Comparison of ENCODE assay signal across 18 mouse cellular contexts in the genomic region with DNA sequence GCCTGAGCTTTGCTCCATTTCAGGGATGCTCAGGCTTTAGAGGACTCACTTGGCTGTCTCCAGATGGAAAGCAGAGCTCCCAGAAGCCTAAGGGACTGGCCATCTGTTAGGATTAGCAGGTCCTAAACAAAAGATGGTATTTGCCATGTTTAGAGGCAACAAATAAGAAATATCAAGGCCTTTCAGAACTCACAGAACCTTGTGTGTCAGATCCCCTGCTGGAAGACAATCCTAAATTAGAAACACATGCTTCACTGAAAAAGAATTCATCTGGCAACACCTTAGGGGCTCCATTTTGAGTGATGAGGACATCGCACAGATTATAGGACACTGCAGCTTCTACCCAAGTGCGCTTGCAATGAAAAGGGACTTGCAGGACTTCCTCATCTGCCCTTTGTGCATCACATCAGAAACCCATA. TPM values are rescaled to one million over a fixed set of nuclear protein-coding genes. Genes with fewer than 3 reads are reported as not detected.
DNase-seq lines count a peak whose midpoint lies in the region; ATAC-seq and TF ChIP-seq lines count a peak whose summit lies in the region.
"Had no signal": no experiment of that assay in that cellular context is flagged by ENCODE, and none has a peak within 500 bp of the region (broad histone marks: within the 10 kb centered on the region; RNA-seq: fewer than 3 reads in every experiment).

No protein-coding gene starts in this region.

- H3K9ac ChIP-seq in forebrain, postnatal 0 days = no peak overlapping the region
- H3K9ac ChIP-seq in forebrain, embryonic 12.5 days = no peak overlapping the region
- H3K9ac ChIP-seq in midbrain, embryonic 12.5 days (replicated peaks) = no peak overlapping the region
- no peak overlapping the region for H3K9ac ChIP-seq in midbrain, embryonic 11.5 days (ENCODE audit: low read length)
- H3K9ac ChIP-seq: hindbrain, embryonic 14.5 days; limb, embryonic 15.5 days; liver, postnatal 0 days had no signal

- H3K4me2 ChIP-seq in forebrain, postnatal 0 days (ENCODE audit: low read depth) = no peak overlapping the region
- H3K4me2 ChIP-seq in forebrain, embryonic 12.5 days = no peak overlapping the region
- no peak overlapping the region for H3K4me2 ChIP-seq in midbrain, embryonic 12.5 days (replicated peaks)
- H3K4me2 ChIP-seq in midbrain, embryonic 11.5 days = no peak overlapping the region
- H3K4me2 ChIP-seq: hindbrain, embryonic 14.5 days; limb, embryonic 15.5 days had no signal

- no peak overlapping the region for H3K4me3 ChIP-seq in forebrain, postnatal 0 days (ENCODE audit: low read depth, low read length)
- no peak overlapping the region for H3K4me3 ChIP-seq in forebrain, embryonic 12.5 days (replicated peaks)
- no peak overlapping the region for H3K4me3 ChIP-seq in midbrain, embryonic 12.5 days
- H3K4me3 ChIP-seq in midbrain, embryonic 11.5 days (ENCODE audit: low read depth, low read length) = no peak overlapping the region
- H3K4me3 ChIP-seq: embryonic facial prominence, embryonic 10.5 days; layer of hippocampus, adult 2 months; limb, embryonic 15.5 days had no signal

- H3K27me3 ChIP-seq in forebrain, postnatal 0 days (ENCODE audit: insufficient read depth, low read length) = no peaks in the 10 kb centered on the region
- H3K27me3 ChIP-seq in forebrain, embryonic 12.5 days = no peaks in the 10 kb centered on the region
- H3K27me3 ChIP-seq in midbrain, embryonic 12.5 days = no peaks in the 10 kb centered on the region
- H3K27me3 ChIP-seq in midbrain, embryonic 11.5 days (ENCODE audit: control insufficient read depth, insufficient read depth, low read length) = no peaks in the 10 kb centered on the region
- H3K27me3 ChIP-seq: limb, embryonic 15.5 days had no signal

- DNase-seq in forebrain, postnatal 0 days = peak; percentile 6
- no peak for DNase-seq in midbrain, embryonic 11.5 days (ENCODE audit: low spot score, missing footprints)
- peak; percentile 68 for DNase-seq in cerebellum, adult 8-10 months
- peak; percentile 23 for DNase-seq in telencephalon, adult 2 months (ENCODE audit: low read depth, low spot score)
- DNase-seq in urinary bladder, postnatal 10 days (ENCODE audit: low spot score) = no peak
- DNase-seq: adrenal gland, postnatal 14 days; gastrocnemius, postnatal 36 days; liver, postnatal 0 days; lung, postnatal 36 days; thymus, adult 18-20 months had no signal

- no peaks in the 10 kb centered on the region for H3K4me1 ChIP-seq in forebrain, postnatal 0 days (ENCODE audit: insufficient read depth)
- no peaks in the 10 kb centered on the region for H3K4me1 ChIP-seq in forebrain, embryonic 12.5 days
- no peaks in the 10 kb centered on the region for H3K4me1 ChIP-seq in midbrain, embryonic 12.5 days
- no peaks in the 10 kb centered on the region for H3K4me1 ChIP-seq in midbrain, embryonic 11.5 days (ENCODE audit: control insufficient read depth, insufficient read depth, low read length)
- H3K4me1 ChIP-seq: embryonic facial prominence, embryonic 10.5 days; limb, embryonic 15.5 days had no signal

- 74% methylated on average over 2 of the region's 2 CpGs for WGBS in forebrain, postnatal 0 days
- 84% methylated on average over 2 of the region's 2 CpGs for WGBS in forebrain, embryonic 12.5 days
- WGBS in midbrain, embryonic 12.5 days = 78% methylated on average over 2 of the region's 2 CpGs
- WGBS in midbrain, embryonic 11.5 days = 84% methylated on average over 2 of the region's 2 CpGs

- no peaks in the 10 kb centered on the region for H3K9me3 ChIP-seq in forebrain, postnatal 0 days (ENCODE audit: low read length)
- H3K9me3 ChIP-seq in forebrain, embryonic 12.5 days = no peaks in the 10 kb centered on the region
- no peaks in the 10 kb centered on the region for H3K9me3 ChIP-seq in midbrain, embryonic 12.5 days
- H3K9me3 ChIP-seq in midbrain, embryonic 11.5 days (ENCODE audit: control insufficient read depth, low read length) = no peaks in the 10 kb centered on the region
- H3K9me3 ChIP-seq: embryonic facial prominence, embryonic 10.5 days; limb, embryonic 15.5 days had no signal

- no peaks in the 10 kb centered on the region for H3K36me3 ChIP-seq in forebrain, postnatal 0 days (ENCODE audit: insufficient read depth)
- H3K36me3 ChIP-seq in forebrain, embryonic 12.5 days (replicated peaks) = no peaks in the 10 kb centered on the region
- no peaks in the 10 kb centered on the region for H3K36me3 ChIP-seq in midbrain, embryonic 12.5 days
- H3K36me3 ChIP-seq in midbrain, embryonic 11.5 days (ENCODE audit: control insufficient read depth, insufficient read depth, low read length) = no peaks in the 10 kb centered on the region
- H3K36me3 ChIP-seq: embryonic facial prominence, embryonic 10.5 days; limb, embryonic 15.5 days had no signal

- ATAC-seq in forebrain, postnatal 0 days = peak; percentile 51
- no peak for ATAC-seq in forebrain, embryonic 12.5 days (ENCODE audit: low FRiP score)
- peak; percentile 39; the same call in 1 of the 2 replicates for ATAC-seq in midbrain, embryonic 12.5 days (ENCODE audit: low FRiP score, low read depth)
- ATAC-seq in midbrain, embryonic 11.5 days (ENCODE audit: low FRiP score) = no peak
- ATAC-seq: activated CD4-positive, CD25-positive, alpha-beta regulatory T cell, adult 4 months; intestine, postnatal 0 days; liver, postnatal 0 days had no signal

- no peak for TF ChIP-seq CTCF in forebrain, postnatal 0 days (IDR thresholded peaks at IDR 0.05; ENCODE audit: low read depth)

- no peak overlapping the region for H3K27ac ChIP-seq in forebrain, postnatal 0 days (ENCODE audit: low read depth, low read length)
- H3K27ac ChIP-seq in forebrain, embryonic 12.5 days = no peak overlapping the region
- H3K27ac ChIP-seq in midbrain, embryonic 12.5 days (replicated peaks) = no peak overlapping the region
- H3K27ac ChIP-seq in midbrain, embryonic 11.5 days (ENCODE audit: low read depth, low read length) = no peak overlapping the region
- H3K27ac ChIP-seq: embryonic facial prominence, embryonic 10.5 days; hindbrain, embryonic 14.5 days; layer of hippocampus, adult 2 months; limb, embryonic 15.5 days had no signal

RNA-seq across cellular contexts. Expression of a gene that starts 35.1 kb away (rescaled TPM):
- 3.0 and 3.4 TPM in 2 replicates for total RNA-seq in forebrain, postnatal 0 days (2014; rRNA removed)
- polyA plus RNA-seq in forebrain, postnatal 0 days (2015; fragmentation: Nextera tagmentation; extraction: Ambion mirVana) = 0.74 and 0.96 TPM in 2 replicates
- polyA plus RNA-seq in forebrain, embryonic 12.5 days (2016; fragmentation: Nextera tagmentation; extraction: Ambion mirVana) = 0.94 and 1.3 TPM in 2 replicates
- polyA plus RNA-seq in midbrain, embryonic 12.5 days (2016; fragmentation: Nextera tagmentation; extraction: Ambion mirVana) = 1.0 and 1.4 TPM in 2 replicates
- 1.5 TPM in 2 replicates for polyA plus RNA-seq in midbrain, embryonic 11.5 days (2014; fragmentation: Nextera tagmentation; extraction: Ambion mirVana)
- total RNA-seq: gastrocnemius, postnatal 36 days had no signal
- polyA plus RNA-seq: activated CD4-positive, CD25-positive, alpha-beta regulatory T cell, adult 4 months; liver, postnatal 0 days had no signal

Comparison
In these comparisons a context has a peak if more than half of its experiments do, and no peak if none do; other contexts are left out.
1. ATAC-seq: peak in forebrain, postnatal 0 days (single experiment) and midbrain, embryonic 12.5 days (single experiment); none in forebrain, embryonic 12.5 days (single experiment) and midbrain, embryonic 11.5 days (single experiment).
2. DNase-seq: peak in forebrain, postnatal 0 days (single experiment), cerebellum, adult 8-10 months (single experiment) and telencephalon, adult 2 months (single experiment); none in midbrain, embryonic 11.5 days (single experiment) and urinary bladder, postnatal 10 days (single experiment).